Mouse (Mus musculus) heart, postnatal 36 days (tissue): ENCODE measurements around the gene Lrrc71. TPM values are rescaled to one million over a fixed set of nuclear protein-coding genes. Genes with fewer than 3 reads are reported as not detected.

Experiments
- DNase-seq, 2 experiments: peaks; one replicate each; pipeline ENCODE4 v3.0.0; 2021 to 2022
- intact Hi-C: fragments of 180-260 bp; cut with DNase I; formaldehyde crosslinking; loops from one replicate; pipeline ENCODE4 v1.15.1; 2025
- total RNA-seq, 2 experiments: library from RNA; stranded (reverse); gene quantifications; 2 replicates each; pipeline ENCODE4 v1.2.3; 2021

Lrrc71 gene
- total RNA-seq, 2 experiments from 2014 or later = 0.14 to 0.28 TPM

DNA sequence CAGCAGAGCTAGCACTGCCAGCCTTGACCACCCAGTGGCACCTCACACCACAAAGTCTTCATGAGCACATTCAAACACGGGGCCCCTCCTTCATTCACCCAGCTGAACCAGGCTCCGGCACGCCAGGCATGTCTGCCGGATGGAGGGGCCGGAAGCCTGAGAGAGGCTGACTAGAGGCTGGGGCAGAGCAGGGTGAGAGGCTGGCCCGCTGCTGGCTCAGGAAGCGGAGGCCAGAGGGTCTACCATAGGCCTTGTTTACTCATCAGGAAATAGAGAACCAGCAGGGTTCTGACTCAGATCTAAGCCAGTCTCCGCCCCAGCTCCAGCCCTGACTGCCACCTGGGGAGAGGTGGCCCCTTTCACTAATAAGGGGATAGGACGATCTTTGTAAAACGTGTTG, 16.7 kb upstream of the Lrrc71 start:
- peak; percentile 55 to 58 for DNase-seq

DNA sequence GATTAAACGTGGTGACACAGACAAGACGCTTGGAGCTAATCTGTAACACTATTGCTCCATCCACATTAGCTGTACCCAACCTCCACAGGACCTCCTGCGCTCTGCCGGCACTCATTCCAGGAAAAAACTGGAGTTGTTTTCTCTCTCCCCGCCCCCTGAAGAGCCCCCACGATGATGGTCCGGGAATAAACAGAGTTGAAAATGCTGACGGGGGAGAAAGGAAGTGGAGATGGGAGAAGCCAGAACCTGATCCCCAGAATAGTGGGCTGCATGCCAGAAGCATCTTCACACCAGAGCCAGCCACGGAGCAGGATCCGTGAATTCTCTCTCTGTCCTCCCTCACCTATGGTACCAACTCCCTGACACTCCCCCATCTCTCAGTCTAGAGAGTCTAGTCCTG, 16.1 kb upstream of the Lrrc71 start:
- peak; percentile 31 to 34 for DNase-seq
- intact Hi-C loops = no loop called here

More for the DNA sequence above, 16.7 kb upstream of the Lrrc71 start:
- intact Hi-C loops = no loop called here

DNA sequence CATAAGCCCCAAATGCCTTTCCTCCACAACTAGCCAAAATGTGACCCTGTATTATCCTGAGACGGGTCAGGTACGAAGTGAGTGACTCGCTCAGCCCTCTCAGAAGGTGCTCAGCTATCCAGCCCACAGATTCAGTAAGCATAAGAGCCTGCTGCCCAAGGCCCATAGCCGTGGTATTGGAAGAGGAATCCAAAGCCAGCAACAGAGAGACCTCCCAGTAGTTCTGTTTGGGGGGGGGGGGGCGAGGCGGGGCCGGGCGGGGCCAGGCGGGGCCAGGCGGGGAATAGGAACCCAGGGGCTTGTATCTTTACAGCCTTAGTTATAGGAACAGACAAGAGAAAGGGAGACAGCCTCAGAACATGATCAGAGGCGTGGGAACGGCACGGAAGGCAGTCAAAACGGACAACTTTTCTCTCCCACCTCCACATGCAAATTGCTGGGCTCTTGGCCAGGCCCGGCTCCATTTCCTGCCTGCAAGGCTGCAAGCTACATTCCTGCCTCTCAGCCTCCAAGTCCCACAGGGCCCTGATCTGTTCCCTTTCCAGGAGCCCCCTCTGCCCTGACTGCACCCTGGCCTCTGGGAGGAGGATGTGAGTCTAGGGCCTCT, 15.4 kb upstream of the Lrrc71 start:
- intact Hi-C loops = no loop called here
- DNase-seq = peak; percentile 76 to 81

DNA sequence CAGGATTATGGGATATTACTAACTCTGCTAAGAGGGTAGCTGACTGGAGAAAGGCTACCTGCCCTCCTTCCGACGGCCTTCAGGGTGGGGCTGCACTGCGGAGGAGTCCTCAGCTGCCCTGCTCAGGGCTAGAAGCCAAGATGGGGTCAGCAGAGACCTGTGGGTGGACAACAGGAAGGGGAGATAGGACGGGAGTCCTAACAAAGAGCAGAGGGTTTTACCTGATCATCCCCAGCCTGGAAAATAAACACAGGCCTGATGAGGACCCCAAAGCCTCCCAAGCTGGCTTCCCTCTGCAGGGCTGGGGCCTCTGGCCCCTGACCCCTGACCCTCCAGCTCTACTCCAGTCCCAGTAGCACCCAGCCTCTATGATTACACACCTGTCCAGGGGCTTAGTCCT, 14.8 kb upstream of the Lrrc71 start:
- no peak for DNase-seq
- intact Hi-C loops = no loop called here

GRCm38 (mm10) chr3:87761408-87762375, 13.3 kb upstream of the Lrrc71 start:
- intact Hi-C loops = no loop called here
- no peak for DNase-seq

GRCm38 (mm10) chr3:87758641-87759040, 10.2 kb upstream of the Lrrc71 start:
- DNase-seq = no peak
- intact Hi-C loops = no loop called here

GRCm38 (mm10) chr3:87756488-87756887, 8.1 kb upstream of the Lrrc71 start:
- intact Hi-C loops = loop anchor here (1.0 kb wide), 1 partner anchor 13 kb away; no protein-coding TSS in a partner anchor

GRCm38 (mm10) chr3:87755964-87756363, 7.5 kb upstream of the Lrrc71 start:
- DNase-seq = peak; percentile 84 to 90
- intact Hi-C loops = loop anchor here (1.0 kb wide), 2 partner anchors 13 to 60 kb away; no protein-coding TSS in a partner anchor

More at GRCm38 (mm10) chr3:87756488-87756887, 8.1 kb upstream of the Lrrc71 start:
- no peak for DNase-seq

DNA sequence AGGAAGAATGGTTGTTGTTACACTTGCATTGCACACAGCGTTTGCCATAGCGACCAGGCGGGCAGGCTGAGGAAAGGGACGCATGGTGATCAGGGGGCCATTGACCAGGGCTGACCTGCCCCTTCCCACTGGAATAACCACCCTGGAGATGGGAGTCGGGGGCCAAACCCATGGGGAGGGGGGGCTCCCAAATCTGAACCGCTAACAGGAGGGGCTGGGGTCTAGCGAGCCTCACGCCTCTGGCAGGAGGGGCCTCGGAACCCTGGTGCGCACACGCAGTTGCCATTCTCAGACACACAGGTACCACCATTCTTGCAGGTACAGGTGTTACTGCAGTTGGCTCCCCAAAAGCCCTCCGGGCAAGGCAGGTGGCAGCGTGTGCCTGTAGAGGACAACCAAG, 5.4 kb upstream of the Lrrc71 start:
- no peak for DNase-seq
- intact Hi-C loops = no loop called here

GRCm38 (mm10) chr3:87752567-87752966, 4.1 kb upstream of the Lrrc71 start:
- intact Hi-C loops = no loop called here
- DNase-seq = no peak

DNA sequence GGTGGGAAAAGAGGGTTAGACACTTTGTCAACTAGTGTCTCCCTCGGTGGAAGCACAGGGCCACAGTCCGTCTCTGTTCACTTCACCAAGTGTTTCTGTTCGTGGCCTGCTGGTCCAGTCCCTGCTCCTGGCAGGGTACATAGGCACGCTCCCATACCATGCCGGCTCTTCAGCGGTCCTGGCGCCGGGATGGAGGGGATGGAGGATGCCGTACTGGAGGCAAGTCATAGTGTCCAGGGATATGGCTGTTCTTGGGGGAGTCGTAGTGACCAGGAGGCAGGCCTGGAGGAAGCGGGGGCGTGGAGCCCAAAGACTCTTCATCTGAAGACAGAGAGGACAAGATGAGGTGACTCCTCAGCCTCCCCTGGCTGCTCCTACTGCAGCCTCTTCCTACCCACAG, 1.6 kb upstream of the Lrrc71 start:
- DNase-seq = no peak
- intact Hi-C loops = no loop called here

- intact Hi-C loops = no loop called here
- DNase-seq = peak; percentile 55 to 67
Observed at GRCm38 (mm10) chr3:87749036-87749435, 611 bp upstream of the Lrrc71 start.

DNA sequence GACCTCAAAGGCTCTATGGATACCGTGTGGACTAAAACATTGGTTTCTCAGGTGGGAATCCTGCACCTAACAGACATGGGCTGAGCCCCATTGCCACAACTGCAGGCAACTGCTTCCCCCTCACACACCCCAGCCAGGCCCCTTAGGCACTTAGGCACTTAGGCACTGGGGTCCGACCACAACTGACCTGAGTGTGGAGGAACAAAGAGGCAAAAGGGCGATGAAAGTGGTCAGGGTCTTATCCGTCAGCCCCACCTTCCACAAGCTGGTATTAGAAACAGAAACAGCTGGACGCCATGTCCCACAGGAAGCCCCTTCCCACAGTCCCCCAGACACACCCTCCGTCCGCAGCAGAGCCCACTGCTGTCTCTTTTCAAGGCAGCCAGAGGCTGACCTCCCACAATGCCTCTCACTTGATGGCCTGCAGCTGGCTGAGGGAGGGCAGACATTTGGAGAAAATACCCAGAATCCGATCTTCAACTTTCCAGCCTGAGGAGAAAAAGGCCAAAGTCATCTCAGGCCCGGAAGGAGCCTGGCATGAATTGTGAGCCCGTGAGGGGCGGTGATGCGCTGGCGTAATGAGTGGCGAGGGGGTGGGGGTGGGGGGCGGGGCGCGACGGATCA, 3.3 kb downstream of the Lrrc71 start:
- no peak for DNase-seq
- intact Hi-C loops = no loop called here

- no peak for DNase-seq
- intact Hi-C loops = no loop called here
Observed at GRCm38 (mm10) chr3:87743927-87744326, 4.5 kb downstream of the Lrrc71 start.

DNA sequence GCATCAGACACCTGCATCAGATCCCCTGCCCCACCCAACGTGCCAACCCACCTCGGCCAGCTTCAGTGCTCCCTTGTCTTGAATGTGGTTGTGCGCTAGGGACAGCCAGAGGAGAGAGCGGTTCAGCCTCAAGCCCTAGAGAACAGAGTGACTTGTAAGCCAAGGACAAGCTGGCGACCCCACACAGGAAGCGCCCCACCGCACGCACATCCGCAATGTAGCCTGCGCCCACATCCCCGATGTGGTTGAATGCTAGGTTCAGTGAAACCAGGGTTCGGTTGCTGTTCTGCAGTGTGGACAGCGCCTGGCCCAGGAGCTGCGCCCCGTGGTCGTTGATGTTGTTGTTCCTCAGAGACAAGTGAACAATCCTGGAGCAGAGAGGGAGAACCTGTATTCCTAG, 5.7 kb downstream of the Lrrc71 start:
- DNase-seq = no peak
- intact Hi-C loops = no loop called here

GRCm38 (mm10) chr3:87742013-87742412, 6.4 kb downstream of the Lrrc71 start:
- no peak for DNase-seq
- intact Hi-C loops = no loop called here

- intact Hi-C loops = no loop called here
- no peak for DNase-seq
Observed at GRCm38 (mm10) chr3:87738906-87739305, 9.5 kb downstream of the Lrrc71 start.

DNA sequence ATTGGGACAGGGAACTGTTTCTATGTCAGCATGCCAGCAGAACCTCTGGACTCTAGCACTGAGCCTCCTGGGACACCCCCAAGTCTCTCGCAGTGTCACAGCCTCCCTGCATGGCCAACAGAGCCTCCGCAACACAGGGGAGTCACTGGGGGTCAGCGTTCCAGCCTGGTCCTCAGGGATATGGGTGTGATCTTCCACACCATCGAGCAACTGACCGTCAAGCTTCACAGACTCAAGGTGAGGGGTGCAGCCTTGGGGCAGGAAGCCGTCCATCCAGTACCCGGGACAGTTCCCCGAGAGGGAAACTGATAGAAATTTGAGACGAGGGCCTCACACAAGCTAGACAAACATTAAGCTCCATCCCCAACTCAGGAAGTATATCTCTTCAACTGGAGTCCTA, 13.1 kb downstream of the Lrrc71 start:
- no peak for DNase-seq
- intact Hi-C loops = no loop called here

- intact Hi-C loops = no loop called here
Observed at GRCm38 (mm10) chr3:87733984-87734761, 14.3 kb downstream of the Lrrc71 start.

DNA sequence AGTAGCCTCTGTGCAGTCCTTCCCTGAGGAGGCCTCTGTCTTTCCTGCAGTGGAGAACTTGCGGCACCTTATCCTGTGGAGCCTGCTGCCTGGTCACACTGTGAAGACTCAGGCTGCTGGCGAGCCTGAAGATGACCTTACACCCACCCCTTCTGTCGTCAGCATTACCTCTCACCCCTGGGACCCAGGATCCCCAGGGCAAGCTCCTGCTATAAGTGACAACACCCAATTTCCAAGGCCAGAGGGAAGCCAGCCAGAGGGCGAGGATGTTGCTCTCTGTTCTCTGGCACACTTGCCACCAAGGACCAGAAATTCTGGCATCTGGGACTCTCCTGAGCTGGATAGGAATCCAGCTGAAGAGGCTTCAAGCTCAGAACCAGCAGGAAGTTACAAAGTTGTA, 15.3 kb downstream of the Lrrc71 start:
- DNase-seq = no peak
- intact Hi-C loops = no loop called here

More at GRCm38 (mm10) chr3:87733984-87734761, 14.3 kb downstream of the Lrrc71 start:
- no peak for DNase-seq
